Mouse (Mus musculus) left cerebral cortex, postnatal 10 days (tissue): ENCODE results near the gene Asb1. TPM values are rescaled to one million over a fixed set of nuclear protein-coding genes. Genes with fewer than 3 reads are reported as not detected.

Source experiments
- DNase-seq, 2 experiments: peaks; one replicate each; pipeline ENCODE4 v3.0.0; 2021 to 2022; ENCODE audit warnings: low spot score in 2 of 2, mixed read lengths in 1 of 2; ENCODE audit errors: extremely low spot score in 1 of 2
- intact Hi-C: fragments of 180-260 bp; cut with DNase I; formaldehyde crosslinking; loops from one replicate; pipeline ENCODE4 v1.15.1; 2025
- total RNA-seq, 2 experiments: library from RNA; stranded (reverse); gene quantifications; 2 replicates each; pipeline ENCODE4 v1.2.3; 2021

The Asb1 gene
- total RNA-seq, 2 experiments from 2014 or later = 38.8 to 44.4 TPM

DNA sequence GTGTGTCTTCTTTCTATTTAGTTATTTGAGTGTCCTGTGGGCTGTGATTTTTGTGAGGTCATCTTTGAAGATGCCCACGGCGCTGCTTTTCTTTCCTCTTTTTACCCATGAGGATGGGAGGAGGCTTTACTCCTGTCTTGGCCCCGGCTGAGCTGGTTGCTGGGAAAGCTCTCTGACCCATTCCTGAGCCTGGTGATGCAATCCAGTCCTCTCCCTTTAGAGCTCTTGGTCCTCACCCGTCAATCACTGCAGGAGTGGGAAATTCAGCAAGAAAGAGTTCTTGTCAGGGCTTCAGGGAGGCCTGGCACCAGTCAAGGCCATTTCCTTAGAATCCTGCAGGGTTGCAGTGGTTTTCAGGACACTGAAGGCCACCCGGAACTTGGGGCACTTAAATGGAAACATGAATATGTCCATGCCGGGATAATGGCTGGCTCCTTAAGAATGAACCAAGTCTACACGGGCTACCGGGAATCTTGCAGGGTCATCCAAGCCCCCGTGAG is 55.2 kb downstream of the Asb1 start:
- DNase-seq = no peak
- intact Hi-C loops = no loop called here

DNA sequence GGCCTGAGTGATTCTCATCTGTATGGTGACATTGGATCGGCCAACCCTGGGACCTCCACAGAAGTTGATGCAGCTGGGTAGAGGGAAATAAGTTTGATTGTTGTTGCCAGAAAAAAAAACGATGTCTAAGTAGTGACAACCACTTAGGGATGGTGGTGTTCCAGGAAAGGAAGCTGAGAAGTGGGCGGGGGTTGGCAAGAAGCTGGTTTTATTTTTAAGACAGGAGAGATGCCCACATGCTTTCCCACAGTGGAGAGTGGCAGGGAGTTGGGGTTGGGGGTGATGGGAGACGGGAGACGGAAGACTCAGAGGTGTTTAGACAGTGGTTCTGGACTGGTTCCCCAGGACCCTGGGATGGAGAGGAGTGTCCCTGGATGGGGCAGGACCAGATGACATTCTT is 57.3 kb downstream of the Asb1 start:
- DNase-seq = peak in 1 of 2 experiments; percentile 49
- intact Hi-C loops = no loop called here

DNA sequence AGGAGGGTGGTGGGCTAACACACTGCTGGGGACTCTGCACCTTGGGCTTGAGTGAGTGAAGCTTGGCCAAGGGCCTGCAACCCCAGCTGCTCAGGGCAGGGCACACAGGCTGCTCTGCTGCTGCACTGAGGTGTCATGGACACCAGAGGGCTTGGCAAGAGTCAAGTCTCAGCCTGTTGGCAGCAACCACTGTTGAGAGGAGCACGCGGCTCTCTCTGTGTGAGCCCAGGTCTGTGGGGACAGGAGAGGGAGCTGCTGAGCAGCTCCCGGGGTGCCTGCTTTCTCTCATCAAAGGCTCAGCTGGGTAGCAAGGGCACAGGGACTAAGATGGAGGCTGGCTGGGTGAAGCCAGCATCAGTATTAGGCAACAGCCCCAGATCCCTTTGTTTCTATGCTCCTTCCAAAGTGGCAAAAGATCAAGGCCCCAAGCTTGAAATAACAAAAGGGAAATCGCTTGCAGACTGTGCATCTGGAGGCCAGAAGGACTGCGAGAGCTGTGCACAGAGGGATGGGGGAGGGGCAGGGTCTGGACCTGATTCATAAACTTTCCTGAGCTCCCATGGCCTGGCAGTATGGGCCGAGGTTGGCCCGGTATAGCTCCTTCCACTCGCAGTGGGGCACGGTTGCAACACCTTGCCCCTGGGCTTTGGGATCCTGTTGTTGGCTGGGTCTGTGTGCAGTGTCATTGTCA is 60.5 kb downstream of the Asb1 start:
- DNase-seq = peak; percentile 38 to 76
- intact Hi-C loops = loop anchor here (5.0 kb wide), 1 partner anchor 151 kb away; no protein-coding TSS in a partner anchor

DNA sequence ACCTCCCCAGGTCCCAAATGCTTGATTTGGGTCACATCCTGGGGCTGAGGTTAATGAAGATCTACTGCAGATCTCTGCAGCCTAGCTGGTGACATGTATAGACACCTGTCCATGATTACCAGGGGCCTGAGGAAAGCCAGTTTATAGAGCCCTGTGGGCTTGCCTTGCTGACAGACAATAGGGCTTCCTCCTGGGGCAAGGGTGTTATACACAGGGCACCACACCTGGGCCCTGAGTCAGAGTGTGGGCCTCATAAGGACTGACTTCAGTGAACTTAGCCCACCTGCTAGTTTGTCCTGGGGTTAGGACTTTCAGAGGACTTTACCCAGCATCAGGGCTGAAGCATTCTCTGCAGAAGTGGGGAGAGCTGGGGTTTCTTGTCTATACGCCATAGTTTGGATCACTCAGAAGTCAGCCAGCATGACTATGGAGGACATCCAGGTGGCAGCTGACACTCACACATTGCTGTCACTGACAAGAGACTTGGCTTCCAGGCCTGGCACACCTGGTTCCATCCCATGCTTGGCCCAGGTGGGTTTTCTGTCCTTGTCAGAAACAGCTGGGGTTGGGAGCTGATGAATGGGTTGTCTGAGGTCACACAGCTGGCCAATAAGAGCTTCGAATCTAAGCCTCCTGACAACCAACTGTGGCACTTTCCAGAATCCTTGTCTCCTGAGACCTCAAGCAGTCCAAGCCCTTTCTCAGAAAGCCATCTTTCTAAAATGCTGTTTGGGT is 61.2 kb downstream of the Asb1 start:
- no peak for DNase-seq
- intact Hi-C loops = loop anchor here (5.0 kb wide), 1 partner anchor 151 kb away; no protein-coding TSS in a partner anchor

DNA sequence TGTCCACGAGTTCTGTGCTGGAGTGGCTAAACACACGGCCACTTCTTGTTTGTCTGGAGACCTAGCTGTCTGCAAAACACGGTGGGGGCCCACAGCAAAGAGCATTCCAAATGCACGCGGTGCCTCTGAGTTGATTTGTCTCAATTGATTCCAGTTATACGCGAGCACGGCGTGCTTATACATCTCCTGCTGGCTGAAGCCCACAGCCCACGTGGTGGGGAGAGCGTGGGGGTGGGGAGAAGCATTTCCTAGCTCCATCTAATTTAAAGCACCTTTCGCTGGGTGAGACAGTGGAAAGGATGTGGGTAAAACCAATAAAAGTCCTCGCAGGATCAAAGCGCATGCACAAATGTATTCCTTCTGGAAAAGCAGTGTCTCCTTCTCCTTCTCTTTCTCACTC is 65.3 kb downstream of the Asb1 start:
- no peak for DNase-seq
- intact Hi-C loops = no loop called here

DNA sequence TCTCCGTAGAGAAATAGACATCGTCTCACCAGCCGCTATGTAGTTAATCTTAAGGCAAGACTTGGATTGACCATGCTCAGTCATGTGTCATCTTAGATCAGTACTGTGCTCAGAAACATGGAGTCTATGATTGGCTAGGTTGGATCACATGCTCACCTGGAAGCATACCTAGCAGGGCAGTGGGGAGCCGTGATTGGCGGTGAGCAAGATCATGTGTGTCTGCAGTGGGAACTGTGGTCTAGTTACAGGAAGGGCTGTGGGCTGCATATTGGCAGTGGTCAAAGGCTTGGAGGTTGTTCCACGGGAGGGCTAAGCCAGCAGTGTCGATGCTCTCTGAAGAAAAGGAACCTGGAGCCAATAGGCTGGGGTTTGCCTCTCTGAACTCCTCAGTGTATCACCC is 66.4 kb downstream of the Asb1 start:
- intact Hi-C loops = no loop called here
- no peak for DNase-seq

DNA sequence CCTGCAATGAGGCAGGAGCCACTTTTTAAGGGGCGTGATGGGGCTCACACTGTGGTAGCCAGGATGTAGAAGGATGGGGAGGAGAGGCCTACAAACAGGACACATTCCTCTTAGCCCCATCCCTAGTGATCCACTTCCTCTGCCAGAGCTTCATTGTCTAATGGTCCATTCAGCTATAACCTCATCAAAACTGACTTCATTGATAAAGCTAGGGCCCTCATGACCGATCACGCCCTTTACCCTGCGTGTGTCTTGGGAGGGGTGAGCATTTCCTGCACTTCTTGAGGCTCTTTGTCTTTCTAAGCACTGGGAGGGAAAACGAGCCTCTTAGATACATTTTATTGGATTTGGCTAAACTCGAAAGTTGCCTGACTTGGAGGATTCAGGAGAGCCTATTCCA is 66.8 kb downstream of the Asb1 start:
- intact Hi-C loops = no loop called here

More for the DNA sequence above, 66.8 kb downstream of the Asb1 start:
- no peak for DNase-seq

Other genes with a start within 250 kb of the Asb1 start
- gene Scly, start 242.2 kb upstream of the Asb1 start, total RNA-seq = 10 to 100 TPM; 10.4 to 10.5 TPM
- gene Espnl, start 218.5 kb upstream of the Asb1 start, total RNA-seq = under 1 TPM; 0.13 to 0.14 TPM
- gene Klhl30, start 189.5 kb upstream of the Asb1 start, total RNA-seq = not detected
- gene Erfe, start 174.1 kb upstream of the Asb1 start, total RNA-seq = under 1 TPM; 0.39 to 0.41 TPM
- 10 to 100 TPM; 62.9 to 68.6 TPM for gene Ilkap, start 141.7 kb upstream of the Asb1 start, total RNA-seq
- gene Hes6, start 126.5 kb upstream of the Asb1 start, total RNA-seq = 10 to 100 TPM; 26.6 to 27.3 TPM
- gene Per2, start 81.2 kb upstream of the Asb1 start, total RNA-seq = 10 to 100 TPM; 14.6 to 16.0 TPM
- gene Traf3ip1, start 45.9 kb upstream of the Asb1 start, total RNA-seq = 10 to 100 TPM; 13.7 to 14.4 TPM